Mouse (Mus musculus) heart, postnatal 0 days (tissue): ENCODE measurements around the gene Gzmm.

Source experiments
- CTCF ChIP-seq: IDR thresholded peaks from 2 replicates; pipeline ENCODE4 v1.5.1; 2016; ENCODE audit warnings: antibody characterized with exemption, control low read depth, low read depth
- EP300 ChIP-seq: IDR thresholded peaks from 2 replicates; pipeline ENCODE4 v1.6.1; 2016; ENCODE audit warnings: antibody characterized with exemption, low read depth

DNA sequence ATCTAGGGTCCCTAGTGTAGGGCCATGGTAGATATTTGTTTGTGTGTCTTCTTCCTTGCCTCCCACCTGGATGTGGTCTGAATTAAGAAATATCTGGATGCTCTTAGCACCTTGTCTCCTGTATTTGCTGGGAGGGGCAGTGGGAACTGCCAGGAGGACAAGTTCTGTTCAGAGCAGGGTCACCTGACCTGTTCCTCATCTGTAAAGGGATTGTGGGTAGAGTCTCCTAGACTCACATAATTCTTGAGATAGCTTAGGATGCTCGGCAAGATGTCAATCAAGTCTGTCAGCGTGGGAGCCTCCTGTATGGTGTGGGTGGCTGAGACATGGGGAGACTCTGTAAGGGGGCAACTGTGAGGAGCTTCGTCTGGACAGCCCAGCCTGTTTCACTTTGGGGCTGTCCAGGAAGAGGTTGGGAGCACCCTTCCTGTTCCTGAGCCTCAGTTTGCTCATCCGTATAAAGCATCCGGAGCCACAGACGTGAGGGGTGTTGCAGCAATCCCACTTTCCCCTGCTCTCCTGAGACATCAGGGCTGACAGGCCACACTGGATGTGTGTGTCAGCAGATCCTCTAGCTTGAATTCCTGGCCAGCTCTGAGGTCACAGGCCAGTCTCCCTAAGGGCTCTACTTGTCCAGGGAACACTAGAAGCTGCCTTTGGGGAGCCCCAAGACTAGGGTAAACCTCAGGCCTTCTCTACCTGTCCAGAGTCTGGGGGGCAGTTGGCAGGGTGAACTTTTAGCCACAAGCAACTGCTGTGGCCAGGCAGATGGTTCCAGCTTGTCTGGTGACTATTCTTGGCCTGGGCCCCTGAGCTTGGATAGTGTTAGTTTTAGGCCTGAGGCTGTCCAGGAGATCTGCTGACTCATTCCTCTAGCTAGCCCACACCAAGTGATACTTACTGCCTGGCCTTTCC, 4.8 kb upstream of the Gzmm start:
- TF ChIP-seq CTCF (no peak), EP300 (no peak)
